Mouse (Mus musculus): Measurements from ENCODE around the gene Gpat2. TPM values are rescaled to one million over a fixed set of nuclear protein-coding genes. Genes with fewer than 3 reads are reported as not detected.

Gpat2 gene
- not detected for polyA plus RNA-seq (2014; fragmentation: Illumina TruSeq; extraction: RNeasy Lipid Tissue Mini Kit (QIAGEN cat#74804); ENCODE audit: low read depth, low replicate concordance)

DNA sequence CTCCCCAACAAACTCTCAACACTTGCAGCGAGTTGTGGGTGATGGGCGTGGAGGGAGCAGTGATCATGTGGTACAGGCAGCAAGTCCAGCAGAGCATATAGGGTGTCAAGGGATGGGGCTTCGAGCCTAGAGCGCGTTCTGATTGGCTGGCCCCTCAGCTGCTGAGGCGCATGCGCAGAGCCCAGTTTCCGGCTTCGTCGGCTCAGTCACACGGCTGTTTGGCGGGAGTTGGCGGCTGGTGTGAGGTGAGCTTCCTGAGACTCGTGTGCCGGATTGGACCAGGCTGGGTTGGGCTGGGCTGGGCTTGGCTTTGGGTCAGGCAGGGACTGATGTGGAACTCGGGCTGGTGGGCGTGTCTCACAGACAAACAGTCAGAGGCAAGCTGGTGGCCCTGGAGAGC is at the start of gene Gpat2:
TSS of gene Gpat2 (plus strand) at position 223 of the 400 bp plus-strand sequence.

DNA sequence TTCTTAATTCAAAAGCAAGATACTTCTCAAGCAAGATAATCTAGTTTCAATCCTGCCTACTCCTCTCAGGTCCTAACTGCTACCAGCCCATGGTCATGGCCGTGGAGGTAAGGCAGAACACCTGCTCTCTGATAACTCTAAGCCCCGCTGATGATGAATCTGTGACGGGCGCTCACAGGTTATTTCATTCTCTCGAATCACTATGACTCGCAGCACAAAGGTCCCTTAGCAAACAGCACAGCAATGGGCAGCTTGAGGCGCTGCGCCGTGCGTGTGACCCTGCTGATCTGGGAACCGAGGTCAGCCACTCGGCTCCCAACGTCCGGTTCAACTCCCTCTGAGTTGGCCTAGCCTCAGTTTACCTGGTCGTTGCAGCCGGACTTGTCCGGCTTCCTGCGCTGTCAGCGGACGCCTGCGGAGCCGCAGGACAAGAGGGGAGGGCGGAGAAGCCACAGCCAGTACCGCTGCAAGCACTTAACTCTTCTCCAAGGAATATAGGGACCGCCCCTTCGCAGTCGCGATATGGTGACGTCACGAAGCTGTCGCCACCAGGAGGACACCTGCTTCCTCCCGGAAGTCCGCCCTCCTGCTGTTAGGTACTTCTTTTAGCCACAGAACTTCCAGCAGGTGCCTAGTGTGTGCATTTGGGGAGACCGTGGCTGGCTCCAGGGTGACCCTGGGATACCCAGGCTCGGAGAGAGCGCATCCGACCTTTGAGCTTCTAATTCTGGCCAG is 19.2 kb downstream of the Gpat2 start, which contains the start of gene Fahd2a:
TSS of gene Fahd2a (minus strand) at position 511 of the 735 bp plus-strand sequence.

Other genes with a start within 250 kb of the Gpat2 start
- 1.4 TPM for gene 1810024B03Rik, start 216.9 kb upstream of the Gpat2 start, polyA plus RNA-seq (2014; fragmentation: Illumina TruSeq; extraction: RNeasy Lipid Tissue Mini Kit (QIAGEN cat#74804); ENCODE audit: low read depth, low replicate concordance)
- gene Snrnp200, start 216.8 kb upstream of the Gpat2 start, polyA plus RNA-seq (2014; fragmentation: Illumina TruSeq; extraction: RNeasy Lipid Tissue Mini Kit (QIAGEN cat#74804); ENCODE audit: low read depth, low replicate concordance) = 27.1 TPM
- gene Ciao1, start 177.4 kb upstream of the Gpat2 start, polyA plus RNA-seq (2014; fragmentation: Illumina TruSeq; extraction: RNeasy Lipid Tissue Mini Kit (QIAGEN cat#74804); ENCODE audit: low read depth, low replicate concordance) = 24.5 TPM
- gene Tmem127, start 177.3 kb upstream of the Gpat2 start, polyA plus RNA-seq (2014; fragmentation: Illumina TruSeq; extraction: RNeasy Lipid Tissue Mini Kit (QIAGEN cat#74804); ENCODE audit: low read depth, low replicate concordance) = 73.6 TPM
- 145 TPM for gene Stard7, start 155.0 kb upstream of the Gpat2 start, polyA plus RNA-seq (2014; fragmentation: Illumina TruSeq; extraction: RNeasy Lipid Tissue Mini Kit (QIAGEN cat#74804); ENCODE audit: low read depth, low replicate concordance)
- 0.41 TPM for gene Dusp2, start 89.0 kb upstream of the Gpat2 start, polyA plus RNA-seq (2014; fragmentation: Illumina TruSeq; extraction: RNeasy Lipid Tissue Mini Kit (QIAGEN cat#74804); ENCODE audit: low read depth, low replicate concordance)
- not detected for gene Astl, start 86.6 kb upstream of the Gpat2 start, polyA plus RNA-seq (2014; fragmentation: Illumina TruSeq; extraction: RNeasy Lipid Tissue Mini Kit (QIAGEN cat#74804); ENCODE audit: low read depth, low replicate concordance)
- not detected for gene Adra2b, start 62.0 kb upstream of the Gpat2 start, polyA plus RNA-seq (2014; fragmentation: Illumina TruSeq; extraction: RNeasy Lipid Tissue Mini Kit (QIAGEN cat#74804); ENCODE audit: low read depth, low replicate concordance)
- 6.5 TPM for gene Fahd2a, start 19.4 kb downstream of the Gpat2 start, polyA plus RNA-seq (2014; fragmentation: Illumina TruSeq; extraction: RNeasy Lipid Tissue Mini Kit (QIAGEN cat#74804); ENCODE audit: low read depth, low replicate concordance)
- gene Kcnip3, start 96.9 kb downstream of the Gpat2 start, polyA plus RNA-seq (2014; fragmentation: Illumina TruSeq; extraction: RNeasy Lipid Tissue Mini Kit (QIAGEN cat#74804); ENCODE audit: low read depth, low replicate concordance) = 0.69 TPM
- gene Prom2, start 116.3 kb downstream of the Gpat2 start, polyA plus RNA-seq (2014; fragmentation: Illumina TruSeq; extraction: RNeasy Lipid Tissue Mini Kit (QIAGEN cat#74804); ENCODE audit: low read depth, low replicate concordance) = not detected
- 5.2 TPM for gene Zfp661, start 161.9 kb downstream of the Gpat2 start, polyA plus RNA-seq (2014; fragmentation: Illumina TruSeq; extraction: RNeasy Lipid Tissue Mini Kit (QIAGEN cat#74804); ENCODE audit: low read depth, low replicate concordance)
- gene Mrps5, start 162.0 kb downstream of the Gpat2 start, polyA plus RNA-seq (2014; fragmentation: Illumina TruSeq; extraction: RNeasy Lipid Tissue Mini Kit (QIAGEN cat#74804); ENCODE audit: low read depth, low replicate concordance) = 18.4 TPM
- 24.4 TPM for gene Mal, start 231.5 kb downstream of the Gpat2 start, polyA plus RNA-seq (2014; fragmentation: Illumina TruSeq; extraction: RNeasy Lipid Tissue Mini Kit (QIAGEN cat#74804); ENCODE audit: low read depth, low replicate concordance)